Mouse (Mus musculus): Measurements from ENCODE around the gene 9130019O22Rik.
"Not testable (repeated sequence)": the region's sequence is repeated elsewhere in the genome, so short reads cannot be mapped to it uniquely, and the experiment has no call there.

The 9130019O22Rik gene

GRCm38 (mm10) chr7:127386641-127387392, at the start of gene 9130019O22Rik:
Gene 9130019O22Rik, minus strand, starts transcription at chr7:127387166.
- peak; percentile 93 for DNase-seq

GRCm38 (mm10) chr7:127435206-127435605, 48.2 kb upstream of the 9130019O22Rik start:
- DNase-seq = no peak

DNA sequence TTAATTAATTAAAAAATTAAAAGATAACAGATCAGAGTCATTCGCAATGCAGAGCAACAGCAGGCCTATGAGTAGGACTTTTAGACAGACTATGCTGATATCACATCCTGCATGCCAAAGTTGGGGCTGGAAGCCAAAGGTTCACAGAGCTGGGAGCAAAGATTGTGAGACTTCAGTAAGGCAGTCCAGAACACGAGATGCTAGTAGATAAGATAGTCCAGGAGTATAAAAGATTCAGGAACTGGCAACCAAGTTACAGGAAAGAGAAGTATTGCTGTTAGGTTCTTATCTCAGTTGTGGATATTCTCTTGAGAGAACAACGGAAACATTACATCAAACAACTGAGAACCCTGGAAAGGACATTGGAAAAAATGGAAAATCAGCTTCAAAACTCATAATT, 39.4 kb upstream of the 9130019O22Rik start:
- no peak for DNase-seq

- DNase-seq = no peak
Observed at GRCm38 (mm10) chr7:127425911-127426310, 38.9 kb upstream of the 9130019O22Rik start.

DNA sequence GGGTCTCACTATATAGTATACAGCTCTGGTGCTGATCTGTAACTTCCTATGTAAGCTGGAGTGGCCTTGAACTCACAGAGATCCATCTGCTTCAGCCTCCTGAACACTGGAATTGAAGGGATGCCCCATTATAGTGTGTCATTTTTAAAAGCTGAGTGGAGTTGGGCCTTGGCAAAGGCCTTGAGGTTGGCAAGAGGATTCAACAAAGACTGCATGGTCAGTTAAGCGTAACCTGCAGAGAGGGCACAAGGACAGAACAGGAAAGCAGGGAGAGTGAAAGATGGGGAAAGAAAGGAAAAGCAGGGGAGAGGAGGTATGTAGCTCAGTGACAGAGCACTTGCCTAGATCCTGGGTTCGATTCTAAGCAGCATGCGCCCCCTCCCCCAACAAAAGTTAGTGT, 38.3 kb upstream of the 9130019O22Rik start:
- no peak for DNase-seq

- DNase-seq = peak; percentile 62
Observed at GRCm38 (mm10) chr7:127422247-127422646, 35.3 kb upstream of the 9130019O22Rik start.

- DNase-seq = peak; percentile 94
Observed at GRCm38 (mm10) chr7:127421388-127422191, 34.6 kb upstream of the 9130019O22Rik start, which contains the start of gene Zfp688. Gene Zfp688, minus strand, starts transcription at chr7:127422068.

DNA sequence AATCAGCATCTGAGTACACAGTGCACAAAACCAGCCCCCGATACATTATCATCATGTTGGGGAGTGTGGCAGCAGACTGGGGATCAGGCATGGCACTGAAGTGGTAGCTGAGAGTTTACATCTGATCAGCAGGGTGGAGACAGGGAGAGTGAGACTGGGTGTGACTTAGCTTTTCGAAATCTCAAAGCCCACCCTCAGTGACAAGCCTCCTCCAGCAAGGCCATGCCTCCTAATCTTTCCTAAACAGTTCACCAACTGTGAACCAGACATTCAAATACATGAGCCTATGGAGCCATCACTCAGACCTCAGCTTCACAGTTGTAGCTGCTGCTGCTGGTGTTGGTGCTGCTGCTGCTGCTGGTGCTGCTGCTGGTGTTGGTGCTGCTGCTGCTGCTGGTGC, 24.5 kb upstream of the 9130019O22Rik start:
- no peak for DNase-seq

GRCm38 (mm10) chr7:127406002-127406987, 19.3 kb upstream of the 9130019O22Rik start, which contains the start of gene Zfp764:
Gene Zfp764, minus strand, starts transcription at chr7:127406822.
- DNase-seq = peak; percentile 83

DNA sequence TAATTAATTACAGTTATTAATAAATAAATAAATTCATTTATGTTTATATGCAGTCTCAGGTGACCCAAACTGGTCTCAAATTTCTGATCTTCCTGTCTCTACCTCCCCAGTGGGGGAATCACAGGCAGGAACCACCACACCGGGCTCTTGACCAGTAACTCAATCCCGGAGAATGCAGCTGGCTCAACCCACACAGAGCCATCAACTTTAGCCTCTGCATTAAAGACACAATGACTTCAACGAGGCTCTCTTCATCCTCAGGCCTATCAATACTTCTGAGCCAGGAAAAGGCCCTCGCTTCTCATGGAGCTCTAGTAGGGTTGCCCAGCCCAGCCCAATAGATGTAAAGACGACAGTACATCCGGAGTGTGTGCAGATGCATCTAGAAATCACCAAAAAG, 17.1 kb upstream of the 9130019O22Rik start:
- not testable (repeated sequence) for DNase-seq

DNA sequence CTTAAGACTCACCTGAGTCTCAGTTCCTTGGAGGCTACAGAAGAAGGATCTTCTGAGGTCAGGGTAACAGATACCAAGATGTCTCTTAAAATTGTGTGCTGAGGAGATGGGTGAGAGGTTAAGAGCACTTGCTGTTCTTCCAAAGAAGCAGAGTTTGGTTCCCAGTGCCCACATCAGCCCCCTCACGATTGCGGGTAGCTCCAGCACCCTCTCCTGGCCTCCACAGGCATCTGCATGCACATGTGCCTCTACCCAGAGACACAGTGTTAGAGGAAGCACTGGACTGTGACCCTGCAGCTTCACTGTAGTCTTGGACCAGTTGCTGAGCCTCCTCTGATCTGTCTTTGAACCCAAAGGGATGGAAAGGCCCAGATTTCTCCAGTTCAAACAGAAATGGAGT, 16.0 kb upstream of the 9130019O22Rik start:
- no peak for DNase-seq

DNA sequence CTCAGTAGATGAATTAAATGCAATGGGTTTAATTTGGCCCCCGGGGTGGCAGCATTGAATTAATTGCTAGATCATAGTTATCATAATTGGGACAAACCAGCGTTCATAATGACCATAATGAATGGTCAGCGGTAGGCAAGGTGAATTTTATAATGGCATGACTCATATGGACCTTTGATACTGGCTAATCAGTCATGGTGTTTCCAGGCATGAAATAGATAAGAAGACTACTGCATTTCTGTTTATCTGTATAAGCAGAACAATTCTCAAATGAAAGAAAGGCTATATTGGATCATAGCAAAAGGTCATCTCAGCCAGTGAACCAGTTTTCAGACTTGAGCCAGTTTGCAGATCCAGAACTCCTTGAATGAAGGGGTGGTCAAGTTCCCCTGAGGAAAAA, 13.4 kb upstream of the 9130019O22Rik start:
- DNase-seq = no peak

DNA sequence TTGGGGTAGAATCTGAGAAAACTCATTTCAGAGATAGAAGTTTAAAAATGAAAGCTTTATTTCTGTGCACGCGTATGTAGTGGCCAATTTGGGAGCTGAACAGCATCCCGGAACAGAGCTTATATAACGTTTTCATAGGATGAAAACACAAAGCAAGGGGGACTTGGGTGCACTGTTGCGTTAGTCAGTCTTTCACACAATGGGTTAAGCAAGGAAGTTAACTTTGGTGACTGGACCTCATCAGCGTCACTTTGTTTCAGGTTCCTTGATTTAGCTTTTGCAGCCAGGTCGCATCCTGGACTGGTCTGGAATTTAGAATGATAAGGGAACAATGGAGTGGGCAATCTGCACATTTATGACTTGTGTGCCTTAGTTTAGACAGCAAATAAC, 7.0 kb upstream of the 9130019O22Rik start:
- no peak for DNase-seq

- DNase-seq = peak; percentile 96
Observed at GRCm38 (mm10) chr7:127393157-127393943, 6.4 kb upstream of the 9130019O22Rik start, which contains the start of gene E430018J23Rik. Gene E430018J23Rik, minus strand, starts transcription at chr7:127393629.

DNA sequence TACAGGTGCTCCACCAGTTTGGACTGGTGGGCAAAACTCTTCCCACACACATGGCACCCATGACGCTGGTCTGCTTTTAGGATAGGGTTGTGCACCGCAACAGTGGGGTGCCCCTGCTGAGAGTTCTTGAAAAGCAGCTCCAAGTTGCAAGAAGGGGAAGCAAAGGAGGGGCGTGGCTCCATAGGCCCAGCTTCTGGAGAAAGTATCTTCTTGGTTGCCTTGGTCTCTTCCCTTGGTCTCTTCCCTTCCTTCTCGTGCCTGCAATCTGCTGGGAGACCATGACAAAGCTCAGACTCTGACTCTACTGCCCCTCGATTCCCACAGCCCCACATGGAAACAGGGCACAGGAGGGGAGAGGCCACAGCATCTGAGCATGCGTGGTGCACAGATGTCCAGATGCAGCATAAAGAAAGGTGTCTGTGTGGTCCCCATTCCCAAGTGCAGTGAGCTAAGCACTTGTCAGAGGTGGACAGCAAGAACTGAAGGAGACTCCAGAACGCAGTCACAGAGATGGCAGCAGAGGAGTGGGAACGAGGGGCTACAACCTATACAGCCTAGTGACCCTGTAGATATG, 5.4 kb upstream of the 9130019O22Rik start:
- DNase-seq = no peak

DNA sequence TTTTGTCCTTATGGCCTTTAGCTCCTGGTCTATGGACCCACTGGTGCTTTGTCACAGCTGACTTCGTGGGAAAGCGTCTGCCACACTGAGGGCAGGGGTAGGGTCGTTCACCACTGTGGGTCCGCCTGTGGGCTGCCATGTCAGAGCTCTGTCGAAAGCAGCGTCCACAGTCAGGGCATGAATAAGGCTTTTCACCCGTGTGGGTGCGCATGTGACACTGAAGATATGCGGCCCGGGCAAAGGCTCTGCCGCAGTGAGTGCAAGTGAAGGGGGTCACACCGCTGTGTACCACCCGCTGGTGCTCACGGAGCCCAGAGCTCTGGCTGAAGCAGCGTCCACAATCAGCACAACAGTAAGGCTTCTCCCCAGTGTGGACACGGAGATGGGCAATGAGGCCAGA, 4.6 kb upstream of the 9130019O22Rik start:
- DNase-seq = no peak

DNA sequence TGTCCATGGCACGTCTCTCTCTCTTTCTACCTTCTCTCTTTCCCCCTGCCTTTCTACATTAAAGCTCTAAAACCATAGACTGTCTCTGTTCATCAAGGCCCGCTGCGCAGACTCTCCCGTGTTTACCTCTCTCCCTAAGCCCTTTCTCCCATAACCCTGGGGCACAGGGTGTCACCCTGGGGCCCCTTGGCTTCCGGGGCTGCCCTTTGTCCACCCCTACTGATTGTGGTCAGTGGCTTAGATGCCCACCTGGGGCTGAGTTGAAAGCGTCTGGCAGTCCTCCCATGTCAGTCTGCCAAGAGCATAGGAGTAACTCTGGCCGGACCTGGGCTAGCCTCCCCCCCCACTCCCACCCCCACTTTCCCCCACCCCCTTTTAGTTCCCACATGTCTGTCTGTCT, 3.3 kb upstream of the 9130019O22Rik start:
- DNase-seq = no peak

DNA sequence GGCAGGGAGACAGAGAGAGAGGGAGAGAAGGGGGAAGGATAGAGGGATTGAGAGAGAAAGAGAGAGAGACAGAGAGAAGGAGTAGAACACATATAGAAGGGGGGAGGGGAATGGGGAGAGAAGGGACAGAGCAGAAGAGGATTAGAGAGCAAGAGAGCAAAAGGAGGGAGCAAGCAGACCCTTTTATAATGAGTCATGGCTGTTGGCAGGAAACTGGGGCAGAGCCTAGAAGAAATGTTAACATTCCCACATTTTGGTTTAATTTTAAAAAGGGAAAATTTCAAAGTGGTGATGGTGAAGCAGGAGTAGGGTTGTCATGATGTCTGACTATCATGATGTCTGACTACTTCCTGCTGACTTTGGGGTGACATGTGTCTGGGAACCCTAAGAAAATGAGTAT, 1.2 kb upstream of the 9130019O22Rik start:
- not testable (repeated sequence) for DNase-seq

DNA sequence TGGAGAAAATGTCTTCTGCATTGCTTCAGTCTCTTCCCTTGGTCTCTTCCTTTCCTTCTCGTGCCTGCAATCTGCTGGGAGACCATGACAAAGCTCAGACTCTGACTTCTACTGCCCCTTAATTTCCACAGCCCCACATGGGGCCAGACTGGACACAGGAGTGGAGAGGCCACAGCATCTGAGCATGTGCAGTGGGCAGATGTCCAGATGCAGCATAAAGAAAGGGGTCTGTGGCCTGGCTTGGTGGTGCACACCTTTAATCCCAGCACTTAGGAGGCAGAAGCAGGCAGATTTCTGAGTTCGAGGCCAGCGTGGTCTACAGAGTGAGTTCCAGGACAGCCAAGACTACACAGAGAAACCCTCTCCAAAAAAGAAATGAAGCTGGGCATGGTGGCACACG, 1.4 kb downstream of the 9130019O22Rik start:
- not testable (repeated sequence) for DNase-seq

GRCm38 (mm10) chr7:127378310-127378921, 8.6 kb downstream of the 9130019O22Rik start:
- no peak for DNase-seq
